Mouse (Mus musculus) lung, postnatal 0 days (tissue): ENCODE data around the gene Pcgf1. TPM values are rescaled to one million over a fixed set of nuclear protein-coding genes. Genes with fewer than 3 reads are reported as not detected.

Experiments
- ATAC-seq: fragments of 200-750 bp; cut with Nextera tagmentation; 2 replicates; pipeline ENCODE4 v1.8.0; 2017; ENCODE audit warnings: moderate library complexity
- DNase-seq: peaks from one replicate; pipeline ENCODE4 v3.0.0-alpha.2; 2016; ENCODE audit warnings: low spot score
- H3K27ac ChIP-seq: fragments of 300-500 bp; sonication (generic); 2 replicates; pipeline ENCODE4 v1.5.1; 2014; ENCODE audit warnings: antibody characterized with exemption, mild to moderate bottlenecking, low read length, mixed read lengths
- H3K27me3 ChIP-seq: fragments of 300-500 bp; sonication (generic); replicated peaks from 2 replicates; pipeline ENCODE4 v1.6.1; 2014; ENCODE audit warnings: low read length, mixed read lengths; ENCODE audit not compliant: insufficient read depth
- H3K36me3 ChIP-seq: fragments of 300-500 bp; sonication (generic); 2 replicates; pipeline ENCODE4 v1.6.1; 2014; ENCODE audit warnings: low read length, mixed read lengths; ENCODE audit not compliant: insufficient read depth
- H3K4me1 ChIP-seq: fragments of 300-500 bp; sonication (generic); 2 replicates; pipeline ENCODE4 v1.6.1; 2014; ENCODE audit warnings: antibody characterized with exemption, low read depth, low read length, mixed read lengths; ENCODE audit not compliant: insufficient read depth
- H3K4me2 ChIP-seq: fragments of 300-500 bp; sonication (generic); replicated peaks from 2 replicates; pipeline ENCODE4 v1.6.1; 2014; ENCODE audit warnings: low read depth, mild to moderate bottlenecking, low read length, moderate library complexity, mixed read lengths
- H3K4me3 ChIP-seq: fragments of 300-500 bp; sonication (generic); 2 replicates; pipeline ENCODE4 v1.5.1; 2014; ENCODE audit warnings: low read depth, low read length
- H3K9ac ChIP-seq: fragments of 300-500 bp; sonication (generic); replicated peaks from 2 replicates; pipeline ENCODE4 v1.6.1; 2014; ENCODE audit warnings: low read depth, mild to moderate bottlenecking
- H3K9me3 ChIP-seq: fragments of 300-500 bp; sonication (generic); 2 replicates; pipeline ENCODE4 v1.6.1; 2016; ENCODE audit warnings: low read length, mixed read lengths
- CTCF ChIP-seq: IDR thresholded peaks from 2 replicates; pipeline ENCODE4 v1.5.1; 2016; ENCODE audit warnings: antibody characterized with exemption, mild to moderate bottlenecking
- EP300 ChIP-seq: IDR thresholded peaks from 2 replicates; pipeline ENCODE4 v1.6.1; 2016; ENCODE audit warnings: antibody characterized with exemption, mild to moderate bottlenecking, control low read depth
- WGBS: fragments of 180-500 bp; shearing (Covaris S2); extraction: QIAGEN DNeasy Blood & Tissue Kit; methylation state at CpG from one replicate; pipeline ENCODE4 v1.1.7; 2014; 5-methylcytosine and 5-hydroxymethylcytosine counted together
- polyA plus RNA-seq: library from polyadenylated mRNA; unstranded; fragments of >200 nt; fragmentation: Nextera tagmentation; extraction: Ambion mirVana; gene quantifications from 2 replicates; pipeline ENCODE4 v1.2.1, GENCODE M21; 2015

Gene Pcgf1
- polyA plus RNA-seq, 1 experiment from 2014 or later: 24.3 TPM

DNA sequence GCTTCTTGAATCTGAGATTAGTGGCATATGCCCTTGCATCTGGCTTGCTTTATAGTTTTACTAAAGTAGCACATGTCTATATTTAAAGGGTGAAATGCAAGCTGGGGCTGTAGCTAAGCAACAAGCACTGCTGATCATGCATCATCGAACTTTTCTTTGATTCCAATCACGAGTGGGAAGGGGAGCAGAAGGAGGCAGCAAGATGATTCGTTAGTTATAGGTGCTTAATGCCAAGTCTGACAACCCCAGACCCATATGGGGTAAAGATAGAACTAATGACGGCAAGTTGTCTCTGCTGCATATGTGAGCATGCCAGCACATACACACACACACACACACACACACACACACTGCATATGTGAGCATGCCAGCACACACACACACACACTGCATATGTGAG, 26.5 kb downstream of the Pcgf1 start:
- WGBS: 68% methylated on average over 4 of the region's 4 CpGs
- no peaks in the 10 kb centered on the region for H3K36me3 ChIP-seq

DNA sequence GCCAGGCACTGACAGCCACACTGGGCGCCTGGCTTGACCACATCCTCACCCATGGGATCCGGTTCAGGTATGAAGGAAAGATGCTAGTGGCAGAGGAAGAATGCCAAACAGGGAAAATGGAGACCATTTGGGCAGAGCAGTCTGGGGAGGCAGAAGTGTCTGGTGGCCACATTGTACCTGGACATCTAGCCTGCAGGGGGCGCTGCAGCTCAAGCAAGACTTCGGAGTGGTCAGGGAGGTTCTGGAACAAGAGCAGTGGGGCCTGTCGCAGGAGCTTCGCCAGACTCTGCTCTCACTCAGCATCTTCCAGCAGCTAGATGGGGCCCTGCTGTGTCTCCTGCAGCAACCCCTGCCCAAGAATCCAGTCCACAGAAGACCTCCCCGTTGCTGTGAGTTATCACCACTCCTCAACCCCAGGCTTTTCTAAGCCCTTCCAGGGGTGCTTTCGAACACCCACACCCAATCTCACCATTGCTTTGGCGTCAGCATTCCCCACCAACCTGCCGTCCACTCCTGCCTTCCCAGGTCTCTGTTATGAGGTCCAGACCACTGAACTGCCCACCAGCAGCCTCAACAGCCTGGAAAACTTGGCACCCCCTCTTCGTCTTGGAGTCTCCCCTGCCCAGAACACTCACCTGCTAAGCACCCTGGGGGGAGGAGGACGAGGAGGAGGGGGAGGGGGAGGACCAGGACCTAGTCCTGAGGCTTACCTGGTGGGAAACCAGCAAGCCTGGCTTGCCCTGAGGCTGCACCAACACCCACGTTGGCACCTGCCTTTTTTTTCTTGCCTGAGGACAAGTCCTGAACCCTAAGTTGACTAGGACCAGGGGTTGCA, 30.1 kb downstream of the Pcgf1 start:
- no peaks in the 10 kb centered on the region for H3K27me3 ChIP-seq
- H3K4me1 ChIP-seq: peaks cover 6% of the 10 kb centered on the region
- no peaks in the 10 kb centered on the region for H3K9me3 ChIP-seq
- no peak overlapping the region for H3K27ac ChIP-seq
- TF ChIP-seq CTCF: peak; percentile 91
- TF ChIP-seq EP300: no peak
- H3K36me3 ChIP-seq: no peaks in the 10 kb centered on the region
- 40% methylated on average over 13 of the region's 13 CpGs for WGBS
- no peak overlapping the region for H3K4me2 ChIP-seq
- no peak overlapping the region for H3K4me3 ChIP-seq
- ATAC-seq: peak; percentile 57
- H3K9ac ChIP-seq: no peak overlapping the region
- peak; percentile 90 for DNase-seq

More for the DNA sequence above, 26.5 kb downstream of the Pcgf1 start:
- H3K4me3 ChIP-seq: no peak overlapping the region
- no peaks in the 10 kb centered on the region for H3K27me3 ChIP-seq
- no peak overlapping the region for H3K27ac ChIP-seq
- no peak overlapping the region for H3K9ac ChIP-seq
- no peak overlapping the region for H3K4me2 ChIP-seq
- ATAC-seq: no peak
- no peaks in the 10 kb centered on the region for H3K9me3 ChIP-seq
- peaks cover 10% of the 10 kb centered on the region for H3K4me1 ChIP-seq
- TF ChIP-seq EP300: no peak
- no peak for TF ChIP-seq CTCF
- no peak for DNase-seq

DNA sequence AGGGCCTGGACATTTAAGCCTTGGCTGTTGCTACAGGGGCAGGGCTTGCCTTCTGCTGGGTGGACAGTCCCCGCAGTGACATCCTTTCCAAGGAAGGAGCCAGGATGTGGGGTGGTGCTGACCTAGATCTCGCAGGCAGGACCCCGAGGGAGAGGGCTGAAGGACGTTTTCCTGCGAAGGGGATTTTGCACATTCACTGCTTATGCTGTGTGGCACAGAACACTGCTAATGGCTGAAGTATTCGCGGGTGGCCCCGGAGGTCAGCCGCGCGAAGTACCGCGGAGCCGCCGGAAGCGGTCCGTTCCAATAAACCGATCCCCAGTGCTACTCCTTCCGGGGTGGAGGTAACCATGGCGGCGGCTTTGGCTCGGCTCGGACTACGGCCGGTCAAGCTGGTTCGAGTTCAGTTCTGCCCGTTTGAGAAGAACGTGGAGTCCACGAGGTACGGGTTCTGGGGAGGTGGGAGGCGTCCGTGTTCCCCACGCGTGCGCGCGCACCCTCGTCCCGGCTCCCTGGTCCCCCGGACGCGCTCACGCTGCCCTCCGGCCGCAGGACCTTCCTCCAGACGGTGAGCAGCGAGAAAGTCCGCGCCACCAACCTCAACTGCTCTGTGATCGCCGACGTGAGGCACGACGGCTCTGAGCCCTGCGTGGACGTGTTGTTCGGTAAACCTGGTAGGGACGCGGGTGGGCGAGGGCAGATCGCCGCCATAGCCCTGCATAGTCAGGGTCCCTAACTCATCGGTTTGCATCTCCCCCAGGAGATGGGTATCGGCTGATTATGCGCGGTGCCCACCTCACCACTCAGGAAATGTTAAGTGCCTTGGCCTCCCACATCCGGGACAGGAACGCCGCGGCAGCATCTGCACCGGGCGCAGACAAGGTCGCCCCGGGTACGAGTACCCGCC, 31.3 kb downstream of the Pcgf1 start, which contains the start of gene Mrpl53:
Mrpl53 (plus strand) TSS at position 279 of the 907 bp plus-strand sequence.
- under 1% methylated on average over 75 of the region's 76 CpGs for WGBS
- Histone ChIP-seq H3K4me1 (peaks cover 4% of the 10 kb centered on the region; the same call in 1 of the 2 replicates), H3K27me3 (no peaks in the 10 kb centered on the region)

DNA sequence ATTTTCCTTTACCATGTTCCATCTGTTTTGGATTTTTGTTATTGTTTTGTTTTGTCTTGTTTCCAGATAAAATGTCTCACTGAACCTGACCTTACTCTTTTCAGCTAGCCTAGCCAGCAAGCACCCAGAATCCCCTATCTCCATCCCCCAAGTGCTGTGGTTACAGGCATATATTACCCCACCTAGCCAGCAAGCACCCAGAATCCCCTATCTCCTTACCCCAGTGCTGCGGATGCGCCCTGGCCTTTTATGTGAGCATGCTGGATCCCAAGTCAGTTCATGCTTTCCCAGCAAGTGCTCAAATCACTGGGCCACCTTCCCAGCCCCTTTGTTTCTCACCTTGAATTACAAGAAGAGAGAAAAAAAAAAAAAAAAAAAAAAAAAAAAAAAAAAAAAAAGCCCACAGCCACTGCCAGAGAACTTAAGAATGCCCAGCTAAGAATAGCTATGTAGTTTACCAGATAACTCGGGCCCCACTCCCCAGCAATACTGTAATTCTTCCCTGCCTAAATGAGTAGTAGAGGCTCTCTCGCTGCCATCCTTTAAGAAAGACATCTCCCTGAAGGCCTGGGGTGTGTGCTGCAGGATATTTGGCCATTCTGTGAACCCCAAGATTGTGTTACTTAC, 34.0 kb downstream of the Pcgf1 start:
- no peak overlapping the region for H3K27ac ChIP-seq
- no peaks in the 10 kb centered on the region for H3K9me3 ChIP-seq
- no peak overlapping the region for H3K4me2 ChIP-seq
- ATAC-seq: no peak
- WGBS: 85% methylated on average over 4 of the region's 4 CpGs
- no peak overlapping the region for H3K9ac ChIP-seq
- H3K36me3 ChIP-seq: no peaks in the 10 kb centered on the region
- peaks cover 10% of the 10 kb centered on the region for H3K4me1 ChIP-seq
- no peak for DNase-seq
- no peaks in the 10 kb centered on the region for H3K27me3 ChIP-seq
- H3K4me3 ChIP-seq: no peak overlapping the region
- TF ChIP-seq EP300 (no peak), CTCF (no peak)

More for the DNA sequence above, 31.3 kb downstream of the Pcgf1 start, which contains the start of gene Mrpl53:
- ATAC-seq (peak; percentile 92), DNase-seq (peak; percentile 80)
- no peaks in the 10 kb centered on the region for H3K36me3 ChIP-seq
- peak within 1 kb of the TSS; percentile 89 for H3K4me2 ChIP-seq
- H3K27ac ChIP-seq: peak within 1 kb of the TSS; percentile 65
- TF ChIP-seq CTCF: no peak
- TF ChIP-seq EP300: no peak
- H3K9me3 ChIP-seq: no peaks in the 10 kb centered on the region
- peak within 1 kb of the TSS; percentile 74 for H3K9ac ChIP-seq
- peak within 1 kb of the TSS; percentile 88 for H3K4me3 ChIP-seq

DNA sequence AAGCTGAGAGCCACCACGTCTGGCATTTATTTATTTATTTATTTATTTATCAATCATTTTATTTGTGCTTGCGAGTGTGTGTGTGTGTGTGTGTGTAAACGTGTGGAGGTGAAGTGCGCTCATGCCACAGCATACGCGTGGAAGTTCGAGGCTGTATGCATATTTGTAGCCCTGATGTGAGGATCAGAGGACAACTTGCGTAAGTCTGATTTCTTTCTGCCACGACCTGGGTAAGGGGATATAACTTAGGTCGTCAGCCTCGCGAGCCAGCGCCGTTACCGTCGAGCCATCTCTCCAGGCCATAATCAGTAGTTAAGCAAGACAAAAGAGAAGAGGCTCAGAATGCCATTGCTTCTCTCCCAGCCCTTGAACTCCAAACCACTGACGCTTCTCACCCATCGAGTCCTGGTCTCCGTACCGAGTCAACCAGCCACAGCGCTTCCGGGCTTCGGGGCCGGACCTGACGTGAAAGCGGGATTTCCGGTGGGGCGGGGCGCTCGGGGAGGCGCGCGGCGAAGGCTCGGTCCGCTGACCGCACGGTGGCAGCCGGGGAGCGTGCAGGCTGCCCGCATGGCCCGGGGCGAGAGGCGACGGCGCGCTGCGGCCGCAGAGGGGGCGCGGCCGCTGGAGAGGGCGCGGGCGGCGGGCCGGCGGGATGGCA, 37.5 kb downstream of the Pcgf1 start, which contains the start of gene Mogs:
Mogs (plus strand) TSS at position 486 of the 661 bp plus-strand sequence.
- peak; percentile 97 for ATAC-seq
- peak; percentile 96 for DNase-seq
- H3K27ac ChIP-seq: peak within 1 kb of the TSS; percentile 88
- H3K4me2 ChIP-seq: peak within 1 kb of the TSS; percentile 93
- peak within 1 kb of the TSS; percentile 55 for H3K9ac ChIP-seq
- TF ChIP-seq CTCF (peak; percentile 73), EP300 (no peak)
- peaks cover 6% of the 10 kb centered on the region for H3K4me1 ChIP-seq
- H3K4me3 ChIP-seq: peak within 1 kb of the TSS; percentile 67
- H3K27me3 ChIP-seq: no peaks in the 10 kb centered on the region
- WGBS: under 1% methylated on average over 58 of the region's 58 CpGs
- H3K36me3 ChIP-seq: no peaks in the 10 kb centered on the region
- no peaks in the 10 kb centered on the region for H3K9me3 ChIP-seq
